In the genomic region with DNA sequence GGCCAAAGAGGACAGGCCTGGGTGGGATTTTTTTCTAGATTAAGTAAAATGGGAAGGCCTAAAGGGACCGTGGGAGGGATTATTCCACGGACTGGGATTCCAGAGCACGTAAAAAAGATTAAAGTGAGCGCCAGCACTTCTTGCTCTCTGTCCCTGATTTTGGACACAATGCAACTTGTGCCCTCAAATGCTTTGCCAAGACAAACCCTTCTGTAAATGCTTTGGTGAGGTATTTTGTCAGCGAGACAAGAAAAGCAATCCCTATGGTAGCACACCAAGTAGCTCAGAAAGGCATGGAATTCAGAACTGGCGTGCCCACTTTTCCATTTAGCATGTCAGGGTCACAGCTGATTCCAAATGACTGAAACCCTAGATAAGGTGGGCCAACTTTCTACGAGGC, we compare ENCODE assay signal across 25 mouse cellular contexts. TPM values are rescaled to one million over a fixed set of nuclear protein-coding genes. Genes with fewer than 3 reads are reported as not detected.
DNase-seq lines count a peak whose midpoint lies in the region; ATAC-seq and TF ChIP-seq lines count a peak whose summit lies in the region.
"Had no signal": no experiment of that assay in that cellular context is flagged by ENCODE, and none has a peak within 500 bp of the region (broad histone marks: within the 10 kb centered on the region; RNA-seq: fewer than 3 reads in every experiment).

No protein-coding gene starts in this region.

- H3K79me2 ChIP-seq in liver, adult 2 months (ENCODE audit: control insufficient read depth, insufficient read depth, low read length): no peaks in the 10 kb centered on the region

- peaks cover 45% of the 10 kb centered on the region for H3K36me3 ChIP-seq in heart, embryonic 10.5 days
- H3K36me3 ChIP-seq in liver, adult 2 months (ENCODE audit: control insufficient read depth, insufficient read depth, low read length): peaks cover 17% of the 10 kb centered on the region
- H3K36me3 ChIP-seq in hindbrain, embryonic 16.5 days (ENCODE audit: control insufficient read depth, insufficient read depth, low read length): peaks cover 13% of the 10 kb centered on the region

- ATAC-seq in hindbrain, embryonic 16.5 days: no peak
- ATAC-seq: forebrain, embryonic 14.5 days; forebrain, embryonic 16.5 days had no signal

- no peaks in the 10 kb centered on the region for H3K4me1 ChIP-seq in heart, embryonic 10.5 days
- no peaks in the 10 kb centered on the region for H3K4me1 ChIP-seq in liver, adult 2 months (ENCODE audit: control insufficient read depth, insufficient read depth, low read length)
- no peaks in the 10 kb centered on the region for H3K4me1 ChIP-seq in hindbrain, embryonic 16.5 days (ENCODE audit: control insufficient read depth, insufficient read depth, low read depth, low read length)
- H3K4me1 ChIP-seq: embryonic facial prominence, embryonic 13.5 days; embryonic facial prominence, embryonic 15.5 days; forebrain, embryonic 10.5 days; forebrain, embryonic 12.5 days had no signal

- no peak overlapping the region for H3K27ac ChIP-seq in heart, embryonic 10.5 days
- H3K27ac ChIP-seq in liver, adult 2 months (replicated peaks; ENCODE audit: insufficient read depth, low read depth, low read length): no peak overlapping the region
- no peak overlapping the region for H3K27ac ChIP-seq in hindbrain, embryonic 16.5 days (ENCODE audit: low read depth, low read length)
- H3K27ac ChIP-seq: embryonic facial prominence, embryonic 13.5 days; embryonic facial prominence, embryonic 15.5 days; forebrain, embryonic 10.5 days; forebrain, embryonic 12.5 days had no signal

- no peak for TF ChIP-seq POLR2A in liver, adult 2 months (IDR thresholded peaks at IDR 0.05; ENCODE audit: extremely low read depth, insufficient read depth, low read length)

- H3K9me3 ChIP-seq in heart, embryonic 10.5 days: no peaks in the 10 kb centered on the region
- no peaks in the 10 kb centered on the region for H3K9me3 ChIP-seq in hindbrain, embryonic 16.5 days (ENCODE audit: control insufficient read depth, low read length)
- H3K9me3 ChIP-seq: embryonic facial prominence, embryonic 13.5 days; embryonic facial prominence, embryonic 15.5 days; forebrain, embryonic 10.5 days; forebrain, embryonic 12.5 days had no signal

- no peak for TF ChIP-seq CTCF in liver, adult 2 months (IDR thresholded peaks at IDR 0.05; ENCODE audit: low read depth, low read length)

- no peaks in the 10 kb centered on the region for H3K27me3 ChIP-seq in heart, embryonic 10.5 days (ENCODE audit: insufficient read depth, poor library complexity, severe bottlenecking)
- no peaks in the 10 kb centered on the region for H3K27me3 ChIP-seq in liver, adult 2 months (ENCODE audit: control insufficient read depth, insufficient read depth, low read length)
- H3K27me3 ChIP-seq in hindbrain, embryonic 16.5 days (replicated peaks; ENCODE audit: control insufficient read depth, insufficient read depth, low read length): no peaks in the 10 kb centered on the region
- H3K27me3 ChIP-seq: embryonic facial prominence, embryonic 13.5 days; embryonic facial prominence, embryonic 15.5 days; forebrain, embryonic 12.5 days had no signal

- H3K9ac ChIP-seq in liver, adult 2 months (ENCODE audit: low read depth, low read length): no peak overlapping the region
- no peak overlapping the region for H3K9ac ChIP-seq in hindbrain, embryonic 16.5 days (ENCODE audit: low read depth, low read length)
- H3K9ac ChIP-seq: embryonic facial prominence, embryonic 13.5 days; embryonic facial prominence, embryonic 15.5 days; forebrain, embryonic 12.5 days had no signal

- WGBS in heart, embryonic 10.5 days: 89% methylated on average over 7 of the region's 7 CpGs
- WGBS in liver, adult 2 months: 70% methylated on average over 7 of the region's 7 CpGs
- WGBS in hindbrain, embryonic 16.5 days: 91% methylated on average over 7 of the region's 7 CpGs

- DNase-seq in heart, embryonic 10.5 days (ENCODE audit: low spot score): peak; percentile 16
- no peak for DNase-seq in heart, postnatal 14 days
- peak; percentile 53 for DNase-seq in liver, adult 2 months (ENCODE audit: extremely low read depth, low read depth, low spot score)
- no peak for DNase-seq in liver
- peak; percentile 76 for DNase-seq in fat pad, adult 2 months (ENCODE audit: extremely low read depth, low read depth, low spot score)
- DNase-seq in gonadal fat pad, adult 2 months (ENCODE audit: low read depth): peak; percentile 83
- no peak for DNase-seq in gastrocnemius, adult 18-20 months (ENCODE audit: low spot score)
- DNase-seq: adrenal gland, adult 8-10 months; adrenal gland, postnatal 14 days; adrenal gland, postnatal 36 days; cerebellum, adult 11-12 months; cerebellum, adult 2 months; cerebellum, adult 9-10 months; cerebellum, postnatal 14 days; cerebellum, postnatal 36 days; embryo, embryonic 11 days had no signal

- no peak overlapping the region for H3K4me2 ChIP-seq in hindbrain, embryonic 16.5 days (ENCODE audit: low read length)
- H3K4me2 ChIP-seq: embryonic facial prominence, embryonic 13.5 days; embryonic facial prominence, embryonic 15.5 days; forebrain, embryonic 12.5 days had no signal

- intact Hi-C loops in heart, postnatal 14 days (cut with DNase I): no loop called here

- no peak overlapping the region for H3K4me3 ChIP-seq in heart, embryonic 10.5 days
- no peak overlapping the region for H3K4me3 ChIP-seq in liver, adult 2 months (ENCODE audit: insufficient read depth, low read depth, low read length)
- H3K4me3 ChIP-seq in hindbrain, embryonic 16.5 days (ENCODE audit: low read length): no peak overlapping the region
- H3K4me3 ChIP-seq: embryonic facial prominence, embryonic 13.5 days; embryonic facial prominence, embryonic 15.5 days; erythroblast, embryonic 14.5 days; forebrain, embryonic 10.5 days; forebrain, embryonic 12.5 days had no signal

RNA-seq across cellular contexts. Expression of a gene that starts 22.2 kb away (rescaled TPM):
- 0.46 and 0.59 TPM in 2 replicates for polyA plus RNA-seq in heart, embryonic 10.5 days (2016; fragmentation: Nextera tagmentation; extraction: Ambion mirVana)
- 1 to 10 TPM; 6.4 to 9.1 TPM for total RNA-seq in heart, postnatal 14 days (2021)
- 1.7 and 2.4 TPM in 2 replicates for total RNA-seq in liver, adult 2 months (2014; rRNA removed)
- polyA plus RNA-seq in liver, adult 2 months (2012; rRNA removed): 0.50 and 0.54 TPM in 2 replicates
- polyA plus RNA-seq in gonadal fat pad, adult 2 months (2012; rRNA removed): 21.0 and 24.9 TPM in 2 replicates
- polyA plus RNA-seq in hindbrain, embryonic 16.5 days (2015; fragmentation: Nextera tagmentation; extraction: Ambion mirVana): 1.8 and 2.6 TPM in 2 replicates
- under 1 TPM; 0.21 to 0.32 TPM for total RNA-seq in gastrocnemius, adult 18-20 months (2021)
- total RNA-seq: adrenal gland, adult 18-20 months had no signal
- polyA plus RNA-seq: erythroblast, embryonic 14.5 days had no signal

Comparison
In these comparisons a context has a peak if more than half of its experiments do, and no peak if none do; other contexts are left out.
1. DNase-seq: peak in heart, embryonic 10.5 days (single experiment), liver, adult 2 months (single experiment), fat pad, adult 2 months (single experiment) and gonadal fat pad, adult 2 months (single experiment); none in heart, postnatal 14 days (0 of 2), liver (single experiment) and gastrocnemius, adult 18-20 months (single experiment).